Mouse (Mus musculus): ENCODE data around the gene Elovl7.
A peak's percentile ranks its signal among the peaks of the same experiment; 100 is the strongest.

DNA sequence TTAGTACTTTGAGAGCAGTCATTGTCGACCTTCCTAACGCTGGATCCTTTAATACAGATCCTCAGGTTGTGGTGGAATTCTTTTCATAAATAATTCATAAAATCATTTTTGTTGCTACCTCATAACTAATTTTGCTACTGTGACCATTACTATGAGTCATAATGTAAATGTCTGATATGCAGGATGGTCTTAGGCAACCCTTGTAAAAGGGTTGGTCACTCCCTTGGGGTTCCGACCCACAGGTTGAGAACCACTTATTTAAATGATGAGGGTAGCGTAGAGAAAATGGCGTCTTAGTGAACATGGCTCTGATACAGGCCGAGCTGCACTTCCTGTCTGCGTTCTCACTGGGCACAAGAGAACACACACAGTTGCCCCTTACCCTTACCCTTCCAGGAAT is 63.1 kb downstream of the Elovl7 start:
- TF ChIP-seq CTCF (IDR thresholded peaks at IDR 0.05; ENCODE audit: control insufficient read depth, insufficient read depth, insufficient read length): no peak
- TF ChIP-seq MYOD1 (IDR thresholded peaks at IDR 0.05; ENCODE audit: control insufficient read depth, insufficient read length, low read depth): no peak
- no peak for TF ChIP-seq USF1 (IDR thresholded peaks at IDR 0.05; ENCODE audit: low read depth)
- peak; percentile 64 for TF ChIP-seq CEBPB (IDR thresholded peaks at IDR 0.05; ENCODE audit: low read depth)

All from C2C12 (cell line).